Mouse (Mus musculus): Measurements from ENCODE around the gene Gm12695.
A peak's percentile ranks its signal among the peaks of the same experiment; 100 is the strongest.

DNA sequence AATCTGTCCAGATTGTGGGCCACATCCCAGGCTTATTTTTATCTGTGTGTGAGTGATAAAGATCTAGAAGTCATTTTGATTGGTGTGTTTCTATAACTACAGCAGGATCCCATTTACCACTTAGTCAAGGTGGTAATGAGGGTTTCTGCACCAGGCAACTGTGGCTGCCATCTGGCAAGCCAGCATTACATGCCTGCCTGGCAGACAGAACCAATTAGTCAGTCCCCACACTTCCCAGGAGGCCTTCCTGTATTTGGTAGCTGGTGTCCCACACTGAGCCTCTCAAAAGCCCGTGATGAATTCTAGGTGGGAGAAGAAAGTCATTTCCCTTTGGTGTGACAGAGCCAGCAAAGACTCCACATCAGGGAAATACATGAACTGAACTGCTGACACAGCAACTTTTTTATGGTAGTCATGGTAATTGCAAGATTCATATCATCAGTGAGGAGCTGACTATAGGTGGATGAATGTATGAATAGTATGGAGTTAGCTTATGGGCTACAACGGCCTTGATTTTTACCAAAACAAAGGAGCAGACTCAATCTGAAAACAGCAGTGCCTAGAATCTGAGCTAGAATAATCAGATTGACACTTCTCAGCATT is 18.5 kb downstream of the Gm12695 start:
- TF ChIP-seq CTCF (conservative IDR thresholded peaks at IDR 0.05 in 1 of 2, IDR thresholded peaks at IDR 0.05 in 1 of 2; ENCODE audit: low read depth in 2 of 2, low read length in 2 of 2) (no peak), KAT2A (IDR thresholded peaks at IDR 0.05; ENCODE audit: insufficient replicate concordance, low read length) (no peak), IRF4 (IDR thresholded peaks at IDR 0.05; ENCODE audit: low read depth, low read length) (no peak), TBP (conservative IDR thresholded peaks at IDR 0.05; ENCODE audit: low read depth, low read length) (no peak), USF1 (IDR thresholded peaks at IDR 0.05; ENCODE audit: low read depth, low read length) (no peak), MAFK (IDR thresholded peaks at IDR 0.05; ENCODE audit: insufficient replicate concordance, low read length) (peak; percentile 56; the same call in 1 of the 2 replicates), NRF1 (IDR thresholded peaks at IDR 0.05; ENCODE audit: low read depth, low read length) (no peak), NELFE (IDR thresholded peaks at IDR 0.05; ENCODE audit: low read depth, low read length) (no peak), MAX (IDR thresholded peaks at IDR 0.05; ENCODE audit: low read length) (no peak), HCFC1 (IDR thresholded peaks at IDR 0.05; ENCODE audit: low read depth, low read length) (no peak)

All from CH12.LX (cell line).